Mouse (Mus musculus) right cerebral cortex, postnatal 4 days (tissue): Measurements from ENCODE around the gene Tmem178b.
A peak's percentile ranks its signal among the peaks of the same experiment; 100 is the strongest.

Experiments
- DNase-seq: peaks from one replicate; pipeline ENCODE4 v3.0.0-alpha.2; 2022

Gene Tmem178b

GRCm38 (mm10) chr6:40202602-40203001 lies 329.5 kb downstream of the Tmem178b start:
- no peak for DNase-seq

DNA sequence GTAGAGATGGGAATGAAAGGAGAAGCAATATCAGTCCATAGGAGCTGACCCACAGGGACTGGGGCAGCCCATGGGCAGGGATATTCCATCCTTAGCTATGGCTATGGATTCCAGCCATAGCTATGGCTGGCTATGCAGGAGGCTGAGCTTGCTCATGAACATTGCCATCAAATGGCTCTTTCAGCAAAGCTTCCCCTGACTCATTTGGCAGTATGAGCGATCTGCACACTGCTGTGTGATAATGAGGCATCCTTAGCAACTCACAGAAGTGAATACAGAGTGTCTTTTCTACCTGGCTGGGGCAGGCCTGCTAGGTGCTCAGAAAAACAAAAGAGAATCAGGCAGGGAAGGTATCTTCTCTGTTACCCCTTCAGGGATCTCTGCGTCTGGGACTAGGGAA lies 332.3 kb downstream of the Tmem178b start:
- no peak for DNase-seq

- DNase-seq = no peak
These were observed 334.9 kb downstream of the Tmem178b start for GRCm38 (mm10) chr6:40208014-40208413.

DNA sequence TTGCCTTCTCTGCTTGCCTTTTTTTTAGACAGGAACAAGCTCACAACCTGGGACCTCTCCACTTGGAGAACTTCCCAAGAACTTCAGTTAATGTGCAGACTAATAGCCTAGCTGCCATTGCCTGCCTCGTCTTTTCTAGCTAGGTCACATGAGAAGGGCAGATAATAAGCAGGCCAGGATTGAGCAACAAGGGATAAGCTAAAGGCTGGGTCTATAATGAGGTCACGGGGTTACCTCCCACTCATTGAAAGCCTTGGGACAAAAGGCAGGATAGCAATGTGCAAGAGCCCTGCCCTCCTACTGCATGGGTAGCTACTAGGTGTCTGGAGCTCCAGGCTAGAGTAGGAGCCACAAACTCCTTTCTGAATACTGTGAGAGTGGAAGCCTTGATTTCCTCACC lies 336.1 kb downstream of the Tmem178b start:
- DNase-seq = no peak

DNA sequence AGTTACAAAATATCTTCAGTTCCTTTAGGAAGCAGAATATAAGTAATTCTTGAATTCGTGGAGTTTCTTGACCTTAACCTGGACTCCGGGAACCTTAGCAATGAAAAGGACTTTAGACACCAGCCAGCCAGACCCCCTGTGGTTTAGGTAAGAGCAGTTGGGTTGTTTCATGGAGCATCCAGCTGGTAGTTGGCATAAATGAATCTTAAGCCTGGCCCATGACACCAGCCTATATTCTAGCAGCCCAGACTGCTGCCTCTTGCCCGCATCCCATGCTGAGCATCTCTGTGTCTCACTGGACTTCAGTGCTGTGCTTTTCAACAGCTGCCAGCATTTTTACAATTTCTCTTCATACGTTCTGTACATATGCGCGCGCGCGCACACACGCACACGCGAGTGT lies 344.1 kb downstream of the Tmem178b start:
- DNase-seq = no peak

DNA sequence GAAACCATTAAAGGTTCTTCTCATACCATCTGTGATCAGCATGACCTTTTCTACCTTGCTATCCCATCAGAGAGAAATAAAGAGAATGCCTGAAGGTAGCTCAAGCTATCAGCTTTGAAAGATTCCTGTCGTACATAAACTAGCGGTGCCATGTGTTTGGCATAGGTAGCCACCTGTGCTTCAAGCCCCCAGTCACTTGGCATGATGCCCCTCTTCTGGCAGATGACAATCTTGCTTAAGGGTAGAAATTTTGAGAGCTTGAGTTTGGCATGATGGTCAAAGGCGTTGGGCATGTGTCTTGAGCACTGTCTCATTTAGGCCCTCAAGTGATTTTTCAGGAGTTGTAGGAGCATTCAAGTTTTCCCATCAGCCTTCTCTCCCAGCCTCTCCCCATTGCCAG lies 344.6 kb downstream of the Tmem178b start:
- DNase-seq = no peak

DNA sequence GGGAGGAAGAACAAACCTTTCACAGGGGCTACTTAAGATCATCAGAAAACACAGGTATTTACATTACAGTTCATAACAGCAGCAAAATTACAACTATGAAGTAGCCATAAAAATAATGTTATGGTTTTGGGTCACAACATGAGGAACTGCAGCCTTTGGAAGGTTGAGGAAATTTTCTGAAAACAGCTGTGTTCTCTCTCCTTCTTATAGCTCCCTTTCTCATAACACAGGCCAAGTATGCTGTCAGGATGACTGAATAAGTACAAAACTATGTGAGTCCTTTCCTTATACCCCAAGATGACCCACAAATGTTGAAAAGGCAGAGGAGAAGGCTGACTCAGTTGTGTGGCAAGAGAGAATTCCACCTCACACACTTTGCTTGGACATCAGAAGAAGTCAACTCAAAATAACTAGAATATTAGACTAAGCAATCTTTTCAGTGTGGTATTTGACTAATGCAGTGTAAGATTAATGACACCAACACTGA lies 347.6 kb downstream of the Tmem178b start:
- no peak for DNase-seq

DNA sequence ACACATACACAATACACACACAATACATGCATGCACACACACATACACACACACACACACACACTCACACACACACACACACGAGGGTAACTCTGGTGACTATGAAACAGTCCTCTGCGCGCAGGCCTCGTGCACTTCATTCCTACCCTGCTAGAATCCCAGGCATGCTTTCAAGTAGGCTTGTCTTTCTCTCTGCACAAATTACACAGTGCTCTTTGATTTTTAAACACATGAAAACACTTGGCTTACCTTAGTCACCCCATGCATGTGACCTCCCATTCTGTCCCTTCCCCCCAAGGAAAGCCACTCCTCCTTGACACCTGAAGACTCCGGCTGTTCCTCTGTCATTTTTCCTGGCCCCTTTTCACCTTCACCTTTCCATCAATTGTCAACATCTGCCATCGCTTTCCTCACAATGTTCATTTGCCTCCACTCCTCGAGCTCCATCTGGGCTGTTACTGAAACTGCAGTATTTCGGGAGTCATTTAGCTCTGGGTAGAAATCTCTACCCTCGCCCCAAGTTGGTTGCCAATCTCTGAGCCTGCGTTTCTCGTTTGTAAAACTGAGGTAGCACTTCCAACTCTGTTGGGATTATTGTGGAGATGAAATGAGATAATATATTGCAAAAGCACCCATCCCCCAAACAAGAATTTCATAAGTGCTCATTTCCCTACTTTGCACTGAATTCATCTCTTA lies 352.7 kb downstream of the Tmem178b start:
- no peak for DNase-seq

DNA sequence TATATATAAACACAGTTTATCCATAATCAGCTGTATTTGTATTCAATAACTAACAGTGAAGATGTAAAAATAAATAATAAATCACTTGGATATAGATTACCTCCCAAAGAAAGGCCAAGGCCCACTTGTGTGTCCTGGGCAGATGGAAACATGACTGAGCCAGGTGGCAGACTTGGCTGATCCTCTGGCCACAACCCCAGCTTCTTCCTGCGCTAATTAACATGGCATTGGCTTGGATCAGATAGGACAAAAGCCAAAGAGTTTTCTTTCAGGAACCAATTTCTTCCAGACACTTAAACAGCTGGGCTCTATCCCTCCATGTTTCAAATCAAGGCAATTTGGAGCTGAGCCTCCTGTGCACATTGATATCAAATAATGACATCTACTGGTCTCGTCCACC lies 355.9 kb downstream of the Tmem178b start:
- DNase-seq = no peak

- no peak for DNase-seq
These were observed 356.9 kb downstream of the Tmem178b start for GRCm38 (mm10) chr6:40229985-40230384.

- no peak for DNase-seq
These were observed 361.0 kb downstream of the Tmem178b start for GRCm38 (mm10) chr6:40234066-40234465.

GRCm38 (mm10) chr6:40235793-40236470 lies 362.9 kb downstream of the Tmem178b start:
- peak; percentile 94 for DNase-seq

DNA sequence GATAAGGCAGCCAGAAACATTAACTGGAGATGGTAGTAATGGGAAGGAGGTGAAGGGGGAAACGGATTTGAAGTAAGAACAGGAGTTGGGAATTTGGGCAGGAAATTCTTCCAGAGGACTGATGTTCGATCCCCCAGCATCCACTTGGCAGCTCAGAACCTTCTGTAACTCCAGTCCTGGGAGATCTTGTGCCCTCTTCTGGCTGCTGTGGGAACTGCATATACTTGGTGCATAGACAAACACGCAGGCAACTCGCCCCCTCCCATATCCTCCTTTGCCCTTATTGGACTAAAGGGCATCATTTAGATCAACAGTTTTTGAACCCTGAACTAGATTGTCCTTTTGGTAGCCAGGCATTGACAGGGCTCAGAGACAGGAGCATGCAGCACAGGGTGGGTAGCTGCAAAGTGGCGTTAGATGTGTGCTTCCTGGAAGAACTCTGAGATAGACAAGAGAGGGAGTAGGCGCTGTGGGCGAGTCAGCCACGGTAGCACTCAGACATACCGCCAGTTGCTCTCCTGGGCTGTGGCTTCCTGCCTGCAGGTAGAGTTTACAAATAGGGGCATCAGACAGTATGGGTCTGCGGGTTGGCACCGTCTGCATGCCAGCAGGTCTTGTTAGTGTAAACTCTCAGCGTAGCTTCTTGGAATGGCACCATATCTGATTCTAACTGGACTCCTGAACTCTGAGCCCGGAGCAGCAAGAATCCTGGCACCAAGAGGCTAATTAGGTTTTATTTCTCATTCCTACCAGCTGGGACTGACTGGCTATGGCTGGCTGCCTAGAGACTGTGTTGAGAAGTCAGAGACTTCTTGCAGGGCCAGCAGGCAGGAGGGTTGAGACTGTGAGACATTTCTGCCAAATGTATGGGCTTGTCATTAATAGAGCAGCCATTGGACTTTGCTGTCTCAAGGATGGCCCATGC lies 364.0 kb downstream of the Tmem178b start:
- DNase-seq = peak; percentile 62

DNA sequence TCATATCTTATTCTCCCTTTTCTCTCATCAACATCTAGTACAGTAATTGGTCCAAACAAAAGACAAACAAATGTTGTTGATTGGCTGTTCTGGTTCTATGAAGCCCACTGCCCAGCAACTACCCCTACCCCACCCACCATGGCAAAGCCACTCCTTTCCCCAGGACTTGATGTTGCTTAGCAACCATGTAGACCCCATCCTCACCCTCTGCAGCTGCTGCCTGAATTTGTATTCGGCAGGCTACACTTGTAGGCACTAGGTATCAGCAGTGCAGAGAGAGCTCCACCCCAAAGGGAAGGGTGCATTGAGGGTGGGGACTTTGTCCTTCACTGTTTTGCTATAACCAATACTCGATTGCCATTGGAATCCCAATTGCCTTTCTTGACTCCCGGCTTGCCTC lies 365.8 kb downstream of the Tmem178b start:
- no peak for DNase-seq

DNA sequence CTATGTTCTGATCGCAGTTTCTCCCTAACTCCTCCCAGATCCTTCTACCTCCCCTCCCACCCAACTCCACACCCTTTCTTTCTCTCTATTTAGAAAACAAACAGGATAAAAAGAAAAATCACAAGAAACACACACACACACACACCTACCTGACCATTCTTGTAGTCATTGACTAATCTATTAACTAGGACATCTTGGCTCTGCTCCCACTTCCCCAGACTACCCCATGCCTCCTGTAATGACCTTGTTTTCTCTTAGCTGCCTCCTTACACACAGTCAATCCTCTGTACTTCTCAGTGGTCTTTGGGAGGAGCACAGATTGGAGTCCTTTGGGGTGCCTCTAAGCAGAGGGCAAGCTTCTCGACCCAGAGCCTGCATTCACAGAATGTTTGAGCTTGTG lies 367.6 kb downstream of the Tmem178b start:
- no peak for DNase-seq

DNA sequence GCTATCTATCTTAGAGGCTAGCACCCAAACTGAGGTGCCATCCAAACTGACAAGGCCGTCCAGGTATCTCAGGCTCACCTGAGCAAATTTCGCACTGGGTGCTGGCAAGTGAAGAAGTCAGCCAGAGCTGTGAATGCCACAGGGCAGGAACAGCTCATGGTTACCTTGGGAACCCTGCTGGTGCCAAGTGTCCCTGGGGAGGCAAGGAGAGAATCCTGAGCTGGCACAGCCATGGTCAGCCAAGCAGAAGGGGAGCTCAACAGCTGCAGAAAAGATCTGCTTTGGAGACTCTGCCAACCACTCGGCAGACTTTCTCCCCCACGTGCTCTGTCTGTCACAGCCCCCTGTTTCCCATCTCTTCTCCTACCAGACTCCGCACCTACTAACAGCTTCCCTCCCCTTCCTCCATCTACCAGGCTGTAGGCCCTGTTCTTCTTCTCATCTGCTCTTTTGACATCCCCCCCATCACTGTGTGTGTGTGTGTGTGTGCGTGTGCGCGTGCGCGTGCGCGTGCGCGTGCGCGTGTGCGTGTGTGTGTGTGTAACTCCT lies 374.4 kb downstream of the Tmem178b start:
- no peak for DNase-seq

DNA sequence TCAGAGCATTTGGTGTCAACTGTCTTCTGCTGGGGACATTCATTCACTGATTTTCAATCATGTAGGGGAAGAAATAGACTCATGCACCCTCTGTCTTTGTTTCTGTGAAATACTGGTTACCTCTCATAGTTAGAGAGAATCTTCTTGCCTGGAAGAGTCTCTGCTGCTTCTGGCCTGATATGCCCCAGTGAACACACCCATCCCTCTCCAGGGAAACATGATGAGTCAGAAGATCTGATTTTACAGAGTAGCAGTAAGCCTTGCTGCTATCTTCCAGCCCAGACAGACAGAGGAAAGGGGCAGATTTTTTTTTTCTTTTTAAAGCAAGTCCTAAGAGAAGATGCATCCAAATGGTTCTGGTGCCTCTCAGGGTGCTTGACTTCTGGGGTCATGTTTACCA lies 376.9 kb downstream of the Tmem178b start:
- no peak for DNase-seq

DNA sequence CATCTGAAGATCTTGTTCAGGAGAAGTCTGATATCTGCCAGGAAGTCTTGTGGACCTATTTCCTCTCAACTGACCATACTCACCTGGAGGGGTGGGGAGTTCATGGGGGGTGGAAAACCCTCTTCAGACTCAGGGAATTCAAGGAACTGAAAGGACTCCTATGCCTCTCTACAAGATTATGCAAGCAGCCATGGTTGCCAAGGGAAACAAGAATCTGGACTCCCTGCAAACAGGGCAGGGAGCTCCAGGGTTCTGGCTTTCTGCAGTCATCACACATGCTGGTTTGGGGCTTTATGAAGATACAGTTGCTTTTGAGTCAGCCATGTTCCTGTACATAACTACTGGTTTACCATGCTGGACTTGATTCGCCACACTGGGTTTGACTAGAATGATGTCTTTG lies 390.6 kb downstream of the Tmem178b start:
- no peak for DNase-seq

GRCm38 (mm10) chr6:40300707-40301106 lies 427.6 kb downstream of the Tmem178b start:
- DNase-seq = no peak

GRCm38 (mm10) chr6:40303379-40303778 lies 430.3 kb downstream of the Tmem178b start:
- peak; percentile 80 for DNase-seq
